Mouse (Mus musculus): ENCODE results near the gene Erc2. TPM values are rescaled to one million over a fixed set of nuclear protein-coding genes. Genes with fewer than 3 reads are reported as not detected.

Erc2 gene
- polyA plus RNA-seq, 1 experiment from 2014 or later: 2.5 TPM

DNA sequence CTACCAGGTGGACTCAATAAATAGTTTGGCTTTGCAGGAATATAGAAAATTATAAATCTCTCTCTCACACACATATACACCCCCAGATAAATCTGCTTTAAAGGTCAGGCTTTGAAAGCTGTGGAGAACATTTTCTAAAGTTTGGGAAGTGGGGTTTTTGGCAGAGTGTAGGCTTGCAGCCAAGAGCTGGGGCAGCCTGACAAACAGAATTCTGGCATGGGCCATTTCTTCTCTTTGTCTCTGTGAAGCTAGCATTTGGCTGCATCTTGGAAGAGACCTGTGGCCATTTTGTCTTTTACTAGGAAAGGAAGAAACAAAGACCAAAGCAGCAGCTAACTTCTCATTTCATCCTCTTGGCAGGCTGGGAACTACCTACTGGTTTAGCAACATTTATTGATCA, 40.0 kb downstream of the Erc2 start:
- DNase-seq (ENCODE audit: low read depth, low spot score): no peak
- H3K27me3 ChIP-seq: no peaks in the 10 kb centered on the region
- no peak for ATAC-seq
- ChIA-PET CTCF (no interaction called here), POLR2A (no interaction called here)
- no peak for TF ChIP-seq CTCF (IDR thresholded peaks at IDR 0.05)
- in situ Hi-C loops (cut with MboI; ENCODE audit: low pct_unique_long_range_greater_than_20kb): no loop called here

GRCm38 (mm10) chr14:27667016-27667852, 45.0 kb downstream of the Erc2 start:
- in situ Hi-C loops (cut with MboI; ENCODE audit: low pct_unique_long_range_greater_than_20kb): no loop called here
- POLR2A ChIA-PET: interaction anchor here (1.0 kb wide), 1 partner anchor 68 kb away, joined by 3 read pairs; no protein-coding TSS in a partner anchor

GRCm38 (mm10) chr14:27668151-27668550, 45.9 kb downstream of the Erc2 start:
- POLR2A ChIA-PET: no interaction called here
- no peaks in the 10 kb centered on the region for H3K27me3 ChIP-seq
- ATAC-seq: no peak
- no peak for DNase-seq (ENCODE audit: low read depth, low spot score)
- no peak for TF ChIP-seq CTCF (IDR thresholded peaks at IDR 0.05)
- CTCF ChIA-PET: no interaction called here
- in situ Hi-C loops (cut with MboI; ENCODE audit: low pct_unique_long_range_greater_than_20kb): no loop called here

More at GRCm38 (mm10) chr14:27667016-27667852, 45.0 kb downstream of the Erc2 start:
- no peak for TF ChIP-seq CTCF (IDR thresholded peaks at IDR 0.05)
- ATAC-seq: no peak
- no peak for DNase-seq (ENCODE audit: low read depth, low spot score)
- CTCF ChIA-PET: interaction anchor here (0.9 kb wide), 1 partner anchor 15 kb away, joined by 3 read pairs; no protein-coding TSS in a partner anchor
- no peaks in the 10 kb centered on the region for H3K27me3 ChIP-seq

DNA sequence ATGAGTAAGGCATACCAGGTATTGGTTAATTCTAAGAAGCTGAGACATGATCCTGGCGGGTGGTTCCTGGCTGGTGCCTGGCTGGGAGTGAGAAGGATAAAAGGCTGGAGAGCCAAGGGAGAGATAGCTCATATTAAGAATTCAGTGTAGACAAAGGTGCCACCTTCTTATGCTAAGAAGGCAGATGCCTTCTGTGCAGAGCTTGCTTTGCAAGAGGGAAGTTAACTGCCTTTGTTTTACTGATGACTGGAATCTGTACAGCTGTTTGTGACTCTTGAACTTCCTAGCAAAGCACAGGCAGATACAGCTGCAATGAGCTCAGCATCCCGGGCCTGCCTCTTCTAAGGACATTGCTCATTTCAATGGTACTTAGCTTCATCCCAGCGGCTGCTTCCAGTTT, 47.7 kb downstream of the Erc2 start:
- ChIA-PET POLR2A (interaction anchor here (0.6 to 0.8 kb wide), 2 partner anchors 56 to 248 kb away, joined by 3 to 4 read pairs; no protein-coding TSS in a partner anchor), CTCF (no interaction called here)
- H3K27me3 ChIP-seq: no peaks in the 10 kb centered on the region
- DNase-seq (ENCODE audit: low read depth, low spot score): peak; percentile 20
- TF ChIP-seq CTCF (IDR thresholded peaks at IDR 0.05): no peak
- in situ Hi-C loops (cut with MboI; ENCODE audit: low pct_unique_long_range_greater_than_20kb): no loop called here
- ATAC-seq: no peak

DNA sequence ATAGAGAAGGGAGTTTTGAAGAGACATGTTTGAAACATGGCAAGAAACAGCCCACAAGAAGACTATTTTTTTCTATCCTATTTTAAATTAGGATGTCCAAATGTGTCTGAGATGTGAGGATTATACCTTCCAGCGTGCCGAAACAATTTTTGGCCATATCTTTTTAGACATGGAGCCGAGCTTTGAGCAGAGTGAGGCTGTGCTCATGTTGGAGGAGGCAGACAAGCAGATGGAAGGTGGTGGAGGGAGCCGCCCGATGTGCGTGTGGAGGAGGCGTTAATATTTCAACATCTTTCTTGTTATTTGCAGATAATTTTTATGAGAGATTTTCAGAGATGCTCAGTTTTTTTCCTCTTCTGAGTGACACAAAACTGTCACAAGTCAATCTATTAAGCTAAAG, 50.5 kb downstream of the Erc2 start:
- DNase-seq (ENCODE audit: low read depth, low spot score) (no peak), ATAC-seq (no peak)
- ChIA-PET CTCF (no interaction called here), POLR2A (no interaction called here)
- in situ Hi-C loops (cut with MboI; ENCODE audit: low pct_unique_long_range_greater_than_20kb): no loop called here
- TF ChIP-seq CTCF (IDR thresholded peaks at IDR 0.05): no peak
- H3K27me3 ChIP-seq: no peaks in the 10 kb centered on the region

DNA sequence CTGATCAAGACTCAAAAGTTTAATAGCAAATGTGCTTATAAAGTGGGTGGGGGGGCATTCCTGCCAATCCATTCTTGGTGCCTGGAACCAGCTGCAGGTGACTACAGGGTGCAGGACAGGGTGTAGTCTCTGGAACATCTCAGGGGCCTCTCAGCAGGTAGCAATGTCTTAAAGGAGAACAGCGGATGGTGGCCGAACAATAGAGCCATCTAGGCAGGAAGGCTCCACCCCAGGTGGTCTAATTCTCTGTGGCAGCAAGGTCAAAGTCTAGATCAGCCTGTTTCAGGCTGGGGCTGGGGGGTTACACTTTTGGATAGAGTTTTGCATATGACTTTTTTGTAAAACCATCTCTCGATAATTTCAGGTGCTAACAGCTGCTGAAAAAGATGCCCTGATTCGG, 51.9 kb downstream of the Erc2 start:
- no peaks in the 10 kb centered on the region for H3K27me3 ChIP-seq
- CTCF ChIA-PET: interaction anchor here (0.8 kb wide), 1 partner anchor 18 kb away, joined by 3 read pairs; no protein-coding TSS in a partner anchor
- no peak for TF ChIP-seq CTCF (IDR thresholded peaks at IDR 0.05)
- no peak for DNase-seq (ENCODE audit: low read depth, low spot score)
- no peak for ATAC-seq
- in situ Hi-C loops (cut with MboI; ENCODE audit: low pct_unique_long_range_greater_than_20kb): no loop called here
- POLR2A ChIA-PET: no interaction called here

GRCm38 (mm10) chr14:27674561-27674960, 52.3 kb downstream of the Erc2 start:
- TF ChIP-seq CTCF (IDR thresholded peaks at IDR 0.05): no peak
- POLR2A ChIA-PET: no interaction called here
- in situ Hi-C loops (cut with MboI; ENCODE audit: low pct_unique_long_range_greater_than_20kb): no loop called here
- DNase-seq (ENCODE audit: low read depth, low spot score): no peak
- CTCF ChIA-PET: interaction anchor here (0.8 kb wide), 1 partner anchor 19 kb away, joined by 3 read pairs; no protein-coding TSS in a partner anchor
- ATAC-seq: no peak
- H3K27me3 ChIP-seq: no peaks in the 10 kb centered on the region

GRCm38 (mm10) chr14:27675071-27675470, 52.8 kb downstream of the Erc2 start:
- ChIA-PET CTCF (no interaction called here), POLR2A (no interaction called here)
- ATAC-seq: no peak
- no peaks in the 10 kb centered on the region for H3K27me3 ChIP-seq
- in situ Hi-C loops (cut with MboI; ENCODE audit: low pct_unique_long_range_greater_than_20kb): no loop called here
- no peak for TF ChIP-seq CTCF (IDR thresholded peaks at IDR 0.05)
- DNase-seq (ENCODE audit: low read depth, low spot score): no peak

GRCm38 (mm10) chr14:27682368-27683052, 60.3 kb downstream of the Erc2 start:
- DNase-seq (ENCODE audit: low read depth, low spot score): no peak
- H3K27me3 ChIP-seq: no peaks in the 10 kb centered on the region
- ChIA-PET CTCF (interaction anchor here (0.9 to 2.2 kb wide), 2 partner anchors 12 to 16 kb away, joined by 3 to 6 read pairs; no protein-coding TSS in a partner anchor), POLR2A (no interaction called here)
- TF ChIP-seq CTCF (IDR thresholded peaks at IDR 0.05): no peak
- no peak for ATAC-seq
- in situ Hi-C loops (cut with MboI; ENCODE audit: low pct_unique_long_range_greater_than_20kb): no loop called here

DNA sequence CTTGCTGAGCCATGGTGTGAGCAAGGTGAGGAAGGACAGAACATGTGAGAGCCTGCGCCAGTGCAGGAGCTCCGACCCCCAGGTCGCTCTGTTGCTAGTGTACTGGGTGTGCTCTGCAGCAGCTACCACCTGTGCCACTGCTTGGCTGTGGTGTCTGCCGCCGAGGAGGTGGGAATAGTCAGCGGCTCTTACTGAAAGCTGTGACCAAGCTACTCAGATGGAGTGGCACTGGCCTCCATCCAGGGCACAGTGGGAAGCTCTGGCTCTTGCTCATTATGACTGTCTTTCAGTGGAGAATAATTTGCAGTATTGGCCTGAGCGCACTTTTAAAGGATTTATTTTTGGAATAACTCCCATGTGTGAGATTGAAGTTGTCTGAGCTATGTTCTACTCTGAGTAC, 73.6 kb downstream of the Erc2 start:
- TF ChIP-seq CTCF (IDR thresholded peaks at IDR 0.05): no peak
- ChIA-PET CTCF (interaction anchor here (0.7 to 1.8 kb wide), 3 partner anchors 10 to 25 kb away, joined by 3 to 4 read pairs (median 4); no protein-coding TSS in a partner anchor), POLR2A (no interaction called here)
- in situ Hi-C loops (cut with MboI; ENCODE audit: low pct_unique_long_range_greater_than_20kb): no loop called here
- ATAC-seq (no peak), DNase-seq (ENCODE audit: low read depth, low spot score) (no peak)
- no peaks in the 10 kb centered on the region for H3K27me3 ChIP-seq

GRCm38 (mm10) chr14:27717364-27717763, 95.1 kb downstream of the Erc2 start:
- in situ Hi-C loops (cut with MboI; ENCODE audit: low pct_unique_long_range_greater_than_20kb): no loop called here
- no peaks in the 10 kb centered on the region for H3K27me3 ChIP-seq
- CTCF ChIA-PET: interaction anchor here (1.1 to 1.7 kb wide), 2 partner anchors 24 to 134 kb away, joined by 3 read pairs; no protein-coding TSS in a partner anchor
- POLR2A ChIA-PET: no interaction called here
- TF ChIP-seq CTCF (IDR thresholded peaks at IDR 0.05): no peak
- ATAC-seq (no peak), DNase-seq (ENCODE audit: low read depth, low spot score) (no peak)
